Mouse (Mus musculus) hindlimb bud, embryonic 11.5 days (tissue): ENCODE measurements around the gene Vmn1r3.
"Not testable (repeated sequence)": the region's sequence is repeated elsewhere in the genome, so short reads cannot be mapped to it uniquely, and the experiment has no call there.

Experiments
- DNase-seq: peaks from one replicate; pipeline ENCODE4 v3.0.0-alpha.2; 2012; ENCODE audit warnings: low read depth, low spot score; ENCODE audit errors: extremely low spot score

The Vmn1r3 gene

GRCm38 (mm10) chr4:3185258-3185657, at the start of gene Vmn1r3:
TSS of gene Vmn1r3 (minus strand) at chr4:3185358.
- DNase-seq: not testable (repeated sequence)

GRCm38 (mm10) chr4:3232053-3232452, 46.9 kb upstream of the Vmn1r3 start:
- no peak for DNase-seq

DNA sequence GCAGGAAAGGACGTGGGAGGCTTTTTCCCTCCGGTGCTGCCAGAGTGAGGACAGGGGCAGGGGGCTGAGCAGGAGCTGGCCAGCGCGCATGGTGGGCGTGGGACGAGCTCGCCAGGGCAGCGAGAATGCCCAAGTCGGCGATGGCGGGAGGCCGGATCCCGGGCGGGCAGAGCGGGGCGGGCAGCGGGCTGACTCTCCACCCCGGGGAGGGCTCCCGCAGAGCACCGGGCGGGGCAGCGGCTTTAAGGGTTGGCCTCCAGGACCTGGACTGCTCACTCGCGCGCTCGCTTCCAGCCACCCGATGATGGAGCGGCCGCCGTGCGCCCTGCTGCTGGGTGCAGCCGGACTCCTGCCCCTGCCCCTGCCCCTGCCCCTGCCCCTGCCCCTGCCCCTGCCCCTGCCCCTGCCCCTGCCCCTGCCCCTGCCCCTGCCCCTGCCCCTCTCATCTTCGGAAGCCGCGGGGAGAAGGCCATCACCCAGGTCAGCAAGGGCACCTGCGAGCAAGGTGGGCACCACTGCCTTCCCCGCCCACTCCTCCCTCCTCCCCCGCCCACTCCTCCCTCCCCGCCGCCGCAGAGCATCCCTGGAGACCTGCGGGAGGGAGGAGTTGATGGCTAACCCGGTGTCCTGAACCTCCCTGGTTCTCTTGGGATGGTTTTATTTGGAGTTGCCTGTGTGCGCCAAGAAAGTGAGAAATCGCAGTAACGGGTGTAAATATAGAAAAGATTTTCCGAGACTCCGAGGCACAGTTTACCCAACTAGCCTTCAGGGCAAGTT, 45.9 kb upstream of the Vmn1r3 start:
- no peak for DNase-seq

DNA sequence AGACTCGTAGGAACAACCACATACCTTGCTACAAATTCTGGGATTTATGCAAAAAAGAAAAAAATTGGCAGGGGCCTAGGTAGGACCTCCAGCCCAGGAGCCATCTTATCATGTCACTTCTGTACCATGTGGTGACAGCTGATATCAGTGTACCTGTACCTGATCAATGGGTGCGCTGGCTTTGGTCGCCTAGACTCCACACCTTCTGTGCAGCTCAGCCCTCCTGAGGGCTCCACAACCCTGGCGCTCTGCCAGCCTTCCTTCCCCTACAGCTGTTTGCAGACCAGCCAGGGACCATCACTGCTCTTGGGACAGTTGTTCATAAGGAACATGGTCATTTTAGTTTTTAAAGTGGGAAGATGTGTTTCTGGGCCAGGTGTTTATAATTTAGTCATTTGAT, 44.4 kb upstream of the Vmn1r3 start:
- no peak for DNase-seq

DNA sequence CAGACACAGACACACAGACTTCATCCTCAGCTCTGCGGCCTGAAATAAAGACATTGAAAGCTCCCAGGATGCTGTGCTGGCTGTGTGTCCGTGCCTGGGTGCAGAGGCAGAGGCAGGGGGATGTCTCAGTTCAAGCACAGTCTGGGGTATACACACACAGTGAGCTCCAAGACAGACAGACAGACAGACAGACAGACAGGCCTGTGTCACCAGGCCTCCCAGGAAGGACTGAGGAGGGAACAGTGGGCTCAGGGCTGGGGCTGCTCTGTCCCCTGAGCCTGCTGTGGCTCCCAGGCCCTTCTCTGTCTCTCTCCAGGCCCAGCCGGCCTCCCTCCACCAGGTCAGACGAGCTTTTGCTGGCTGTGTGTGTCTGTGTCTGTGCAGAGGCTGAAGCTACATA, 43.3 kb upstream of the Vmn1r3 start:
- no peak for DNase-seq

GRCm38 (mm10) chr4:3227751-3228150, 42.6 kb upstream of the Vmn1r3 start:
- DNase-seq: no peak

DNA sequence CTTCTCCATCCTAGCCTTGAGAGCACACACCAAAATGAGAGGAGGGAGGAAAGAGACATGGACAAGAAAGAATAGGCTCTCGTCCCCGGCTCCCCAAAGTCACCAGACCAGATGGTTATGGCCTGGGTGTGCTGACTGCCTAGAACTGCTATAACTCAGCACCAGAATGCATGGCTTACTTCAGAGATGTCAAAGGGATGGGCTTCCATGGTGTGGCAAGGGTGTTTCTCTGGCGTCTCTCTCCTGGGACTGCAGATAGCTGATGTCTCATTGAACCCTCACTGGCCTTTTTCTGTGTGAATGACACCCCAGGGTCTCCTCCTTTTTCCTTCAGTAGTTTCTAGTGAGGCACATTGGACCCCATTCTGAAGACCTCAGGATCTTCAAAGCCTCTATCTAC, 41.3 kb upstream of the Vmn1r3 start:
- DNase-seq: no peak

- DNase-seq: not testable (repeated sequence)
Measured at GRCm38 (mm10) chr4:3225416-3225815, 40.3 kb upstream of the Vmn1r3 start.

DNA sequence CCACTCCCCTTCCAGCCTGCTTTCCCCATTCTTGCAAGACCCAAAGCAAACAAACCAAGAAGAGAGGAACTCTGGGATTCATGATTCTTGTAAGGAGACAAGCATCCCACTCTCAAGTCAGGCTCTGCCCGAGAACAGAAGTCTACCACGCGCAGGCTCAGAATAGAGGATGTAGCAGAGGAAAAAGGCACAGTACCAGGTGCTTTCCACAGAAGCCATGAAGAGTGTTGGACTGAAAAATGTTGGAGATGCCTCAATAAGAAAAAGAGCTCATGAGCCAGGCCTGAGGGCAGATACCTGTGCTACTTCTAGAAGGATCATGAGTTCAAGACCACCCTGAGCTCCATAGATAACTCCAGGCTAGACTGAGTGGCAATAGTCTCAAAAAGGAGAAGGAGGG, 39.7 kb upstream of the Vmn1r3 start:
- DNase-seq: not testable (repeated sequence)

DNA sequence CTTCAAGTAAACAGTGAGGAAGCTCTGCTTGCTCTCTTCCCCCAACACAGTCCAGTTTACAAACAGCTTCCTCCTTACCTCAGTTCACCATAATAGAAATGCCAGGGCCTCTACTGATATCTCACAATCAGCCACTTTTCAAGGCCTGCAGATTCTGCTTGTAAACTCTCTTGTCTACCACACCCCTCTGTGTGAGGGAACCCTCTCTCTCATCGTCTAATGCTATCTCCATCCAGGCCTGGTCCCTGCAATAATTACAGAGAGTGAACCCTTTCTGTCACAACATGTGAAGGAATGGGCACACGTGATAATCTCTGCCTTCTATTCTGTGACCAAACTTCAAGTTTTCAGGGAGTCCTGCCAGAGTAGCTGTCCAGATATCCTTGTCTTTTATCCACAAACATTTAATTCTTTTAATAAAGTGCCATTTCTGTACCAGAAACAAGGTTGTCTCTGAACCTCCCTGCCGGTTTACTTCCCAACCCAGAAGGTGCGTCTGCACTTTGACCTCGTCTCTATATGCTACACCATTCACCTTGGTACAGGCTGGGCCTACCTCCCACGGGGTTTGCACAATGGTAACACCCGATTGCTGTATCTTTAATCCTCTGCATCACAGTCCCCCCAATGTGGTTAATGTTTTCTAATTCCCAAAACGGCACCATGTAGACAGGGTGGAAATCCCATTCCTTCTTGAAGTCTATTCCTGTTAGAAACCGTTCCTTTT, 38.5 kb upstream of the Vmn1r3 start:
- DNase-seq: not testable (repeated sequence)

DNA sequence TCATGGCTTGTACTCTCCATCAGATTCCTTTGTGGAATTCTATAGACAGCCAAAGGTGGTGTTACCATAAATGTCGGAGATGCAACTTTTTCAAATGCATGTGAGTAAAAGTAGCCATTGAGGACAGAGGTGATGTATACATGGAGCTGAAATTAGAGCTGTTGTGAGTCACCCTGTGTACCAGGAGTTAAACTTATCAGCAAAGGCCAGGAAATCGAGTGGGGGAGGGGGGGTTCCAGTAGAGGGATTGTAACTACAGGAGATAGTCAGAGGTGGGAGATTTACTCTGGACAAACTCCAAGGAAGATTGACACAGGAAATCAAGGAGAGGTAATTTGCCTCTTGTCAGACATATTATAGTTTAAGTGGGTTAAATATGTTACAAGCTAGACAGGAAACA, 31.2 kb upstream of the Vmn1r3 start:
- DNase-seq: not testable (repeated sequence)

DNA sequence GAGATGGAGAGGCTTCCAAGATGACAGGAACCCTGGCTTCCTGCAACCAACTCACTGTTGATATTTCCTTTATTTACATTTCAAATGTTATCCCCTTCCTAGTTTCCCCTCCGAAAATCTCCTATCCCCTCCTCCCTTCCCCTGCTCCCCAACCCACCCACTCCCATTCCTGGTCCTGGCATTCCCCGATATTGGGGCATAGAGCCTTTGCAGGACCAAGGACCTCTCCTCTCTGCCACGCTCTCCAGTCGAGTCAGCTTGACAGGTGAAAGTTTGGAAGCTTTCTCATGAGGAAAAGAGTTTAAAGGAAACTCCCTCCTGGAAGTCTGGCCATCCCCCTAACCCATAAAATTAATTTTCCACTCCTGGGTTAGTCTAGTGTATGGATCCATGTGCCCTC, 28.2 kb upstream of the Vmn1r3 start:
- DNase-seq: not testable (repeated sequence)

GRCm38 (mm10) chr4:3209643-3210217, 24.6 kb upstream of the Vmn1r3 start:
- not testable (repeated sequence) for DNase-seq

DNA sequence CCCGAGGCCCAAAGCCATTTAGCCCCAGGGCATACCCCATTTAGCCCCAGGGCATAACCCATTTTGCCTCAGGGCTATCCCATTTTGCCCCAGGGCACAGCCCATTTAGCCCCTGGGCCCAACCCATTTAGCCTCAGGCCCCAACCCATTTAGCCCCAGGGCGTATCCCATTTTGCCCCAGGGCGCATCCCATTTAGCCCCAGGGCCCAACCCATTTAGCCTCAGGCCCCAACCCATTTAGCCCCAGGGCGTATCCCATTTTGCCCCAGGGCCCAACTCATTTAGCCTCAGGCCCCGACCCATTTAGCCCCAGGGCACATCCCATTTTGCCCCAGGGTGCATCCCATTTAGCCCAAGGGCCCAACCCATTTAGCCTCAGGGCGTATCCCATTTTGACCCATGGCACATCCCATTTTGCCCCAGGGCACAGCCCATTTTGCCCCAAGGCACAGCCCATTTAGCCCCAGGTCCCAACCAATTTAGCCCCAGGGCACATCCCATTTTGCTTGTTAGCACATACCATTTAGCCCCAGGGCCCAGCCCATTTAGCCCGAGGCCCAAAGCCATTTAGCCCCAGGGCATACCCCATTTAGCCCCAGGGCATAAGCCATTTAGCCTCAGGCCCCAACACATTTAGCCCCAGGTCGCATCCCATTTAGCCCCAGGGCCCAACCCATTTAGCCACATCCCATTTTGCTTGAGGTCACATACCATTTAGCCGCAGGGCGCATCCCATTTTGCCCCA, 8.2 kb downstream of the Vmn1r3 start:
- not testable (repeated sequence) for DNase-seq

GRCm38 (mm10) chr4:3176195-3176594, 9.0 kb downstream of the Vmn1r3 start:
- DNase-seq: not testable (repeated sequence)

DNA sequence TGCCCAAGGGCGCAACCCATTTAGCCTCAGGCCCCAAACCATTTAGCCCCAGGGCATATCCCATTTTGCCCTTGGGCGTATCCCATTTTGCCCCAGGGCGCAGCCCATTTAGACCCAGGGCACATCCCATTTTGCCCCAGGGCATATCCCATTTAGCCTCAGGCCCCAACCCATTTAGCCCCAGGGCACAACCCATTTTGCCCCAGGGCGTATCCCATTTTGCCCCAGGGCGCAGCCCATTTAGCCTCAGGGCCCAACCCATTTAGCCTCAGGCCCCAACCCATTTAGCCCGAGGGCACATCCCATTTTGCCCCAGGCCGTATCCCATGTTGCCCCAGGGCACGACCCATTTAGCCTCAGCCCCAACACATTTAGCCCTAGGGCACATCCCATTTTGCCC, 9.4 kb downstream of the Vmn1r3 start:
- not testable (repeated sequence) for DNase-seq

GRCm38 (mm10) chr4:3174586-3174985, 10.6 kb downstream of the Vmn1r3 start:
- DNase-seq: not testable (repeated sequence)

- not testable (repeated sequence) for DNase-seq
Measured at GRCm38 (mm10) chr4:3167020-3167419, 18.1 kb downstream of the Vmn1r3 start, which contains the start of gene Vmn1r2. TSS of gene Vmn1r2 (plus strand) at chr4:3167320.

DNA sequence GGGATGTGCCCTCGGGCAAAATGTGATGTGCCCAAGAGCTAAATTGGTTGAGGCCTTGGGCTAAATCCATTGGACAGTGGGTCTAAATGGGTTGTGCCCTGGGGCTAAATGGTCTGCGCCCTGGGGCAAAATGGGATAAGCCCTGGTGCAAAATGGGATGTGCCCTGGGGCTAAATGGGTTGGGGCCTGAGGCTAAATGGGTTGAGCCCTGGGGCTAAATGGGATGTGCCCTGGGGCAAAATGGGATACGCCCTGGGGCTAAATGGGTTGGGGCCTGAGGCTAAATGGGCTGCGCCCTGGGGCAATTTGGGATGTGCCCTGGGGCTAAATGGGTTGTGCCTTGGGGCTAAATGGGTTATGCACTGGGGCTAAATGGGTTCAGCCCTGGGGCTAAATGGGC, 20.1 kb downstream of the Vmn1r3 start:
- DNase-seq: no peak

DNA sequence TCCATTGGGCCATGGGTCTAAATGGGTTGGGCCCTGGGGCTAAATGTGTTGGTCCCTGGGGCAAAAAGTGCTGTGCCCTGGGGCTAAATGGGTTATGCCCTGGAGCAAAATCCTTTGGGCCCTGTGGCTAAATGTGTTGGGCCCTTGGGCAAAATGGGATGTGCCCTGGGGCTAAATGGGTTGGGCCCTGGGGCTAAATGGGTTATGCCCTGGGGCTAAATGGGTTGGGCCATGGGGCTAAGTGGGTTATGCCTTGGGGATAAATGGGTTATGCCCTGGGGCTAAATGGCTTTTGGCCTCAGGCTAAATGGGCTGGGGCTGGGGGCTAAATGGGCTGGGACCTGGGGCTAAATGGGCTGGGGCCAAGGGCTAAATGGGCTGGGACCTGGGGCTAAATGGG, 20.7 kb downstream of the Vmn1r3 start:
- DNase-seq: not testable (repeated sequence)

DNA sequence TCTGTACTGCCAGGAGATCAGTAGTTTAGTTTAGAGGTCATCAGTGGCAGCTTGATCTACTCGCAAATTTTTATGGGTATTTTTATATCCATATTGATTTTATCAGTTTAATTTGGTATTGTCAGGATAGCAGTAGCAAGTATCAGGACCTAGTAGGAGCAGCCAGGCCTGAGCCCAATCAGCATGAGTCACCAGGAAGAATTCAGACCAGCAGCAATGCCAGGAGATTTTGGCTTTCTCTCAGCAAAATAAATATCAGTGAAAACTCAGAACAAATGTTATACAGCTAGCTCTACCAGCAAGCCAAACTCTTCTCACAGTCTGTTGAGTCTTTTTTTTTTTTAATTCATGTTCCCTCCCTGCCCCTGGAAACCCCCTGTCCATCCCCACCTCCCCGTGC, 31.8 kb downstream of the Vmn1r3 start:
- DNase-seq: not testable (repeated sequence)
